Mouse (Mus musculus): ENCODE results near the gene Slc44a1.

DNA sequence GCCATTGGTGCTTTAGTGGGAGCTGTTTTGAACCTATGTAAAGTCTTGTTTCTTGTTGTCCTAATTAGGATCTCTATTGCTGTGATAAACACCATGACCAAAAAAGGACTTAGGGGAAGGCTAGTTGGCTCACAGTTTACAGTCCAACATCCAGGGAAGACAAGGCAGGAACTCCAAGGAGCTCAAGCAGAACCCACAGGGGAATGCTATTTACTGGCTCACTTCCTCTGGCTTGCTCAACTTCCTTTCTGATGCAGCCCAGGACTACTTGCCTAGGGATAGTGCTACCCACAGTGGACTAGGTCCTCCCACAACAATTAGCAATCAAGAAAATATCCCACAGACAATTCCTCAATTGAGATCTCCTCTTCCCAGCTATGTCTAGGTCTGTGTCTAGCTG, 147.5 kb downstream of the Slc44a1 start:
- TF ChIP-seq POLR2A (IDR thresholded peaks at IDR 0.05; ENCODE audit: control insufficient read depth, extremely low read depth, insufficient read depth, low read length, poor library complexity) (no peak), CTCF (IDR thresholded peaks at IDR 0.05; ENCODE audit: borderline replicate concordance, control insufficient read depth, extremely low read depth, insufficient read depth, low read length, poor library complexity) (no peak)

All from thymus, adult 2 months (tissue).